Mouse (Mus musculus): ENCODE data around the gene Nck1. TPM values are rescaled to one million over a fixed set of nuclear protein-coding genes. Genes with fewer than 3 reads are reported as not detected.

The Nck1 gene
- total and polyA plus RNA-seq, 2 experiments from 2014 or later, result 37.9 to 58.8 TPM

DNA sequence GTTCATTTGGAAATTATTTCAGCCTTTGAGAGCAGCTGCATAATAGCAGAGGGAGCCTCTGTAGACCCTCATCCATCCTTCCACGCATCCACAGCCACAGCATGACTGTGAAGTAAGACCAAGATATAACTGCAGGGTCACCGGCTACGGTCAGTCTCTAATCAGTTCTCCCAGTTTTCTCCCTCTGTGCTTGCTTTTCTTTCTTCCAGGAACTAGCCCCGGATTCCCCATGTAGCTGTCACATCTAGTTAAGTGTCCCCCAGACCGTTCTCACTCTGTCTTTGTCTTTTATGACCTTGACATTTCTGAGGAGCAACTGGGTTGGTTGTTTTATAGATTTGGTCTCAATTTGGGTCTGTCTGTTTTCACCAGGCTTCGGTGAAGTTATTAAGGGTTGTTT, 64.3 kb downstream of the Nck1 start:
- Histone ChIP-seq H3K4me2 (ENCODE audit: low read depth, low read length) (no peak overlapping the region), H3K36me3 (replicated peaks; ENCODE audit: control insufficient read depth, insufficient read depth, low read length) (no peaks in the 10 kb centered on the region), H3K27ac (ENCODE audit: low read depth) (no peak overlapping the region), H3K4me3 (ENCODE audit: low read depth, low read length) (no peak overlapping the region), H3K27me3 (ENCODE audit: control insufficient read depth, insufficient read depth, low read length) (no peaks in the 10 kb centered on the region), H3K4me1 (ENCODE audit: control insufficient read depth, insufficient read depth) (no peaks in the 10 kb centered on the region), H3K9ac (replicated peaks; ENCODE audit: low read depth, low read length) (no peak overlapping the region), H3K9me3 (replicated peaks; ENCODE audit: control insufficient read depth, low read length) (peaks cover 5% of the 10 kb centered on the region)
- DNase-seq (ENCODE audit: low spot score) (no peak), ATAC-seq (ENCODE audit: insufficient read depth, low read depth) (no peak)
- whole genome bisulfite sequencing, result 60% methylated on average over 6 of the region's 6 CpGs
- no peak for TF ChIP-seq EP300 (IDR thresholded peaks at IDR 0.05; ENCODE audit: low read depth)
- TF ChIP-seq CTCF (IDR thresholded peaks at IDR 0.05; ENCODE audit: low read depth), result no peak

DNA sequence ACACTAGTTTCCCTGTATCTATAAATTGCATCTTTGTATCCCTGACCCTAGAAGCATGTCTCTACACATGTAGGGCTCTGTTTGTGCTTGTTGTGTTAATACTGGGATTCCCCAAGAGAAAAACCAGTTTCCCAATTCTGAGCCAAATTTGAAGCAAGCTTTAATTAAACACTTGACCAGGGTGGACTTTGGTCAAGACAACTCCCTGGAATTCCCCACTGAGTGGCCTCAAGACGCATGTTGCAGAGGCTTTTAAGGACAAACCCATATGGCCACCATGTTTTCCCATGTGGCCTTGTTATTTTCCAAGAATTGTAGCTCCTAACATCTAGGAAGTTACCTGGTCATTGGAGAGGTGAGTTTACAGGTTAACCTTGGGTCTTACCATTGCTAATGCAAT, 71.9 kb downstream of the Nck1 start:
- no peak overlapping the region for H3K4me3 ChIP-seq (ENCODE audit: low read depth, low read length)
- H3K9me3 ChIP-seq (replicated peaks; ENCODE audit: control insufficient read depth, low read length), result peaks cover 8% of the 10 kb centered on the region
- no peaks in the 10 kb centered on the region for H3K27me3 ChIP-seq (ENCODE audit: control insufficient read depth, insufficient read depth, low read length)
- no peaks in the 10 kb centered on the region for H3K36me3 ChIP-seq (replicated peaks; ENCODE audit: control insufficient read depth, insufficient read depth, low read length)
- H3K9ac ChIP-seq (replicated peaks; ENCODE audit: low read depth, low read length), result no peak overlapping the region
- no peaks in the 10 kb centered on the region for H3K4me1 ChIP-seq (ENCODE audit: control insufficient read depth, insufficient read depth)
- no peak overlapping the region for H3K4me2 ChIP-seq (ENCODE audit: low read depth, low read length)
- DNase-seq (ENCODE audit: low spot score), result no peak
- ATAC-seq (ENCODE audit: insufficient read depth, low read depth), result no peak
- TF ChIP-seq CTCF (IDR thresholded peaks at IDR 0.05; ENCODE audit: low read depth) (no peak), EP300 (IDR thresholded peaks at IDR 0.05; ENCODE audit: low read depth) (no peak)
- H3K27ac ChIP-seq (ENCODE audit: low read depth), result no peak overlapping the region
- WGBS, result 86% methylated on average over 1 of the region's 1 CpGs

DNA sequence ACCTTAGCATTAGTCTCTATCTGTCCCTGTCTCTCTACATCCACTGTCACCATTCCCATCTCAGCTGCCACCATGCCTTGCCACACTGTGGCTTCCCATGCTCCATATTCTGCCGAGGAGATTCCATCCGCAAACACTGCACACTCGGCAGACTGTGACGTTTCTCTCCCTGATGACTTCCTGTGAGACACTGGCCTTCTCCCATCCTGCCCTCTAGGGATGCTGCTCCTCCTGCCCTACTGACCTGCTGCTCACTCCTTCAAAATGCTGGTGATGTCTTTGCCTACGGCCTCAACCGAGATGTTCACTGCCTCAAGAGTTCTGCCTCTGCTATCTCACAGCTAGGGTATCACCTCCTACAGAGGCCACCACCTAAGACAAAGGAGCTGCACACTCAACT, 72.6 kb downstream of the Nck1 start:
- no peak for TF ChIP-seq CTCF (IDR thresholded peaks at IDR 0.05; ENCODE audit: low read depth)
- TF ChIP-seq EP300 (IDR thresholded peaks at IDR 0.05; ENCODE audit: low read depth), result no peak
- Histone ChIP-seq H3K9me3 (replicated peaks; ENCODE audit: control insufficient read depth, low read length) (peaks cover 8% of the 10 kb centered on the region), H3K9ac (replicated peaks; ENCODE audit: low read depth, low read length) (no peak overlapping the region), H3K4me2 (ENCODE audit: low read depth, low read length) (no peak overlapping the region), H3K27me3 (ENCODE audit: control insufficient read depth, insufficient read depth, low read length) (no peaks in the 10 kb centered on the region), H3K4me3 (ENCODE audit: low read depth, low read length) (no peak overlapping the region), H3K4me1 (ENCODE audit: control insufficient read depth, insufficient read depth) (no peaks in the 10 kb centered on the region), H3K36me3 (replicated peaks; ENCODE audit: control insufficient read depth, insufficient read depth, low read length) (no peaks in the 10 kb centered on the region), H3K27ac (ENCODE audit: low read depth) (no peak overlapping the region)
- DNase-seq (ENCODE audit: low spot score) (no peak), ATAC-seq (ENCODE audit: insufficient read depth, low read depth) (no peak)
- WGBS, result 75% methylated on average over 6 of the region's 6 CpGs

DNA sequence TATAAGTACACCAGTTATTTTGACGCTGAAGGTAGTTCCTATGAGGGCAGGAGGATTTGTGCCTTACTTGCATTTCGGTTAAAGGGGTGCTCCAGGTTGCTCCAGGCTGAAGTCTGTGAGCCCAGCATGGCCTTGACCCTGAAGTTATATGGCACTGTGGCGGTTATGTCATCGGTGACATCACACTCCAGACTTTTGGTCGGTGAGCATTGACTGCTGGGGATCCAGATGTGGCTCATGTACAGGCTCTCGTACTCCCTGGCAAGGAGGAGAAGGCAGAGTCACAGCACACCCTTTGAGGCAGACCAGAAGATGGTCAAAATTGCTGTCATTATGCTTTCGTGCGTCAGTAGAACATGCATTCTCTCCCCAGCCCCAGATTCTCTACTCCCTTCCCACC, 73.0 kb downstream of the Nck1 start:
- 90% methylated on average over 8 of the region's 8 CpGs for WGBS
- TF ChIP-seq CTCF (IDR thresholded peaks at IDR 0.05; ENCODE audit: low read depth) (no peak), EP300 (IDR thresholded peaks at IDR 0.05; ENCODE audit: low read depth) (no peak)
- Histone ChIP-seq H3K4me1 (ENCODE audit: control insufficient read depth, insufficient read depth) (no peaks in the 10 kb centered on the region), H3K27ac (ENCODE audit: low read depth) (no peak overlapping the region), H3K9ac (replicated peaks; ENCODE audit: low read depth, low read length) (no peak overlapping the region), H3K4me2 (ENCODE audit: low read depth, low read length) (no peak overlapping the region), H3K4me3 (ENCODE audit: low read depth, low read length) (no peak overlapping the region), H3K9me3 (replicated peaks; ENCODE audit: control insufficient read depth, low read length) (peaks cover 8% of the 10 kb centered on the region), H3K27me3 (ENCODE audit: control insufficient read depth, insufficient read depth, low read length) (no peaks in the 10 kb centered on the region), H3K36me3 (replicated peaks; ENCODE audit: control insufficient read depth, insufficient read depth, low read length) (no peaks in the 10 kb centered on the region)
- ATAC-seq (ENCODE audit: insufficient read depth, low read depth) (no peak), DNase-seq (ENCODE audit: low spot score) (no peak)

DNA sequence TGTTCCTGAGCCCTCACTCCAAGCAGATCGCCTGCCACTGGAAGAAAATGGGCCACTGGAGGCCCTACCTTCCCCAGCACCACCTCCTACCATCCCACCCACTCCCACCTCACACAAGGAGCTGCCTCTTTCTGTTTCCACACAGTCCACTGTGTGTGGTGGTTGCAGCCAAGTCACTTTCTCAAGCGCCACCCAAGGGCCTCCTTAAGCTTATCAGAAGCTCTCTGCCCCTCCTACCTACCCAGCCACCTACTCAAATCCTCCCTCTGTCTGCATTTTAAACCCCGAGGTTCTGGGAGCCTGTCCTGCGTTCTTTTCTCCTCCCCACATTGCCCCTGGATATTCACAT, 74.4 kb downstream of the Nck1 start:
- H3K9ac ChIP-seq (replicated peaks; ENCODE audit: low read depth, low read length), result no peak overlapping the region
- H3K36me3 ChIP-seq (replicated peaks; ENCODE audit: control insufficient read depth, insufficient read depth, low read length), result no peaks in the 10 kb centered on the region
- H3K27me3 ChIP-seq (ENCODE audit: control insufficient read depth, insufficient read depth, low read length), result no peaks in the 10 kb centered on the region
- 0 out of 2 replicates have a peak overlapping the region, but pooled peaks have one; percentile 4 for H3K27ac ChIP-seq (ENCODE audit: low read depth)
- ATAC-seq (ENCODE audit: insufficient read depth, low read depth) (no peak), DNase-seq (ENCODE audit: low spot score) (no peak)
- no peak overlapping the region for H3K4me3 ChIP-seq (ENCODE audit: low read depth, low read length)
- H3K9me3 ChIP-seq (replicated peaks; ENCODE audit: control insufficient read depth, low read length), result peaks cover 3% of the 10 kb centered on the region
- 50% methylated on average over 4 of the region's 4 CpGs for WGBS
- no peak for TF ChIP-seq CTCF (IDR thresholded peaks at IDR 0.05; ENCODE audit: low read depth)
- no peak for TF ChIP-seq EP300 (IDR thresholded peaks at IDR 0.05; ENCODE audit: low read depth)
- no peak overlapping the region for H3K4me2 ChIP-seq (ENCODE audit: low read depth, low read length)
- peaks cover 10% of the 10 kb centered on the region for H3K4me1 ChIP-seq (ENCODE audit: control insufficient read depth, insufficient read depth)

DNA sequence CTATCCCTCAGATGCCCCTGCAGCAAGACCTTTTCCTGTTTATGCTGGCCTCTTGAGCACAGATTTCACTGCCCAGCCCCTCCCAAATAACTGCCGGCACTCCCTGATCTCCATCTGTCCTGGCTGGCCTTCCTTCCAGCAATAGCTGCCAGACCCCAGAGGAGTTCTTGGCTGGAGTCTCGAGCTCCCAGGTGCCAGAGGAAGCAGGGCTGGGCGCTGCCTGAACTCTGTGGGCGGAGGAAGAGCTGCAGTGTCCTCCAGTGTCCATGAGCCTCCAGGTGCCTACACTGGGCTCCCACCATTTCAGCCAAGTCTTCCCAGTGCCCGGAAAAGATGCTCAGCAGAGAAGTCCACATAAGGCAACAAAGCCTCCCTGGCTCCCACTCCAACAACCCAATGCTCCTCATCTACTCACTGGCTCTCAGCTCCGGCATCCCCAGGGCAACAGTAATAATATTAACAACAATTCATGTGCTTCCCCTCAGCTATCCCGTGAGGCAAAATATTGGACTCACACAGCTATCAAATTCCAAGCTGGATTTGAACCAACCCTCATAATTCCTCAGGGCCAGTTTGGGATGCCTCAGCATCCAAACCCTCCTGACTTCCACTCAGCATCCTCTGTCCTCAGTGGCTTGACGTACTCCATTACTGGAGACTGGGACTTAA, 74.9 kb downstream of the Nck1 start:
- H3K9ac ChIP-seq (replicated peaks; ENCODE audit: low read depth, low read length), result no peak overlapping the region
- H3K4me3 ChIP-seq (ENCODE audit: low read depth, low read length), result no peak overlapping the region
- no peak for TF ChIP-seq CTCF (IDR thresholded peaks at IDR 0.05; ENCODE audit: low read depth)
- no peak for TF ChIP-seq EP300 (IDR thresholded peaks at IDR 0.05; ENCODE audit: low read depth)
- H3K36me3 ChIP-seq (replicated peaks; ENCODE audit: control insufficient read depth, insufficient read depth, low read length), result no peaks in the 10 kb centered on the region
- ATAC-seq (ENCODE audit: insufficient read depth, low read depth) (peak; percentile 61), DNase-seq (ENCODE audit: low spot score) (peak; percentile 25)
- H3K4me1 ChIP-seq (ENCODE audit: control insufficient read depth, insufficient read depth), result peaks cover 10% of the 10 kb centered on the region
- H3K27me3 ChIP-seq (ENCODE audit: control insufficient read depth, insufficient read depth, low read length), result no peaks in the 10 kb centered on the region
- H3K9me3 ChIP-seq (replicated peaks; ENCODE audit: control insufficient read depth, low read length), result no peaks in the 10 kb centered on the region
- H3K27ac ChIP-seq (ENCODE audit: low read depth), result peak overlapping the region; percentile 44
- no peak overlapping the region for H3K4me2 ChIP-seq (ENCODE audit: low read depth, low read length)
- WGBS, result 45% methylated on average over 8 of the region's 8 CpGs

Data from heart, postnatal 0 days (tissue).